Mouse (Mus musculus): ENCODE results near the gene Vwce. TPM values are rescaled to one million over a fixed set of nuclear protein-coding genes. Genes with fewer than 3 reads are reported as not detected.

Gene Vwce
- total and polyA plus RNA-seq, 2 experiments from 2014 or later, result 0.88 to 1.7 TPM

GRCm38 (mm10) chr19:10605293-10605900 lies 28.6 kb upstream of the Vwce start, which contains the start of the genes Ddb1 and Tkfc:
Gene Ddb1, plus strand, starts transcription at chr19:10605327.
Gene Tkfc, minus strand, starts transcription at chr19:10605654.
- TF ChIP-seq CTCF (IDR thresholded peaks at IDR 0.05; ENCODE audit: low read depth), result peak; percentile 82
- ATAC-seq (peak; percentile 96), DNase-seq (peak; percentile 99)
- Histone ChIP-seq H3K4me2 (ENCODE audit: low read depth) (peak within 1 kb of the TSS; percentile 73), H3K36me3 (ENCODE audit: insufficient read depth) (peaks cover 23% of the 10 kb centered on the region), H3K27ac (ENCODE audit: low read depth, low read length) (peak within 1 kb of the TSS; percentile 91), H3K9me3 (ENCODE audit: low read length) (no peaks in the 10 kb centered on the region), H3K27me3 (ENCODE audit: insufficient read depth, low read length) (no peaks in the 10 kb centered on the region), H3K4me3 (ENCODE audit: low read depth, low read length) (peak within 1 kb of the TSS; percentile 93), H3K9ac (peak within 1 kb of the TSS; percentile 93), H3K4me1 (ENCODE audit: insufficient read depth) (peaks cover 14% of the 10 kb centered on the region)
- 2% methylated on average over 49 of the region's 49 CpGs for WGBS

- DNase-seq (peak; percentile 3), ATAC-seq (no peak)
- 7% methylated on average over 20 of the region's 20 CpGs for WGBS
- Histone ChIP-seq H3K36me3 (ENCODE audit: insufficient read depth) (peaks cover 30% of the 10 kb centered on the region), H3K4me1 (ENCODE audit: insufficient read depth) (peaks cover 14% of the 10 kb centered on the region), H3K9me3 (ENCODE audit: low read length) (no peaks in the 10 kb centered on the region), H3K9ac (peak overlapping the region; percentile 93), H3K4me3 (ENCODE audit: low read depth, low read length) (peak overlapping the region; percentile 93), H3K27me3 (ENCODE audit: insufficient read depth, low read length) (no peaks in the 10 kb centered on the region), H3K27ac (ENCODE audit: low read depth, low read length) (peak overlapping the region; percentile 89), H3K4me2 (ENCODE audit: low read depth) (peak overlapping the region; percentile 73)
- no peak for TF ChIP-seq CTCF (IDR thresholded peaks at IDR 0.05; ENCODE audit: low read depth)
These were observed 28.0 kb upstream of the Vwce start for GRCm38 (mm10) chr19:10605901-10606622.

- DNase-seq (no peak), ATAC-seq (no peak)
- Histone ChIP-seq H3K9me3 (ENCODE audit: low read length) (no peaks in the 10 kb centered on the region), H3K4me3 (ENCODE audit: low read depth, low read length) (no peak overlapping the region), H3K4me2 (ENCODE audit: low read depth) (no peak overlapping the region), H3K4me1 (ENCODE audit: insufficient read depth) (peaks cover 14% of the 10 kb centered on the region), H3K9ac (no peak overlapping the region), H3K27me3 (ENCODE audit: insufficient read depth, low read length) (no peaks in the 10 kb centered on the region), H3K27ac (ENCODE audit: low read depth, low read length) (no peak overlapping the region), H3K36me3 (ENCODE audit: insufficient read depth) (peaks cover 55% of the 10 kb centered on the region)
- no peak for TF ChIP-seq CTCF (IDR thresholded peaks at IDR 0.05; ENCODE audit: low read depth)
- WGBS, result 83% methylated on average over 5 of the region's 5 CpGs
These were observed 25.3 kb upstream of the Vwce start for GRCm38 (mm10) chr19:10608573-10609240.

GRCm38 (mm10) chr19:10634872-10635318 lies 882 bp downstream of the Vwce start:
- no peak for TF ChIP-seq CTCF (IDR thresholded peaks at IDR 0.05; ENCODE audit: low read depth)
- peak; percentile 95 for ATAC-seq
- Histone ChIP-seq H3K4me1 (ENCODE audit: insufficient read depth) (peaks cover 9% of the 10 kb centered on the region; the same call in 1 of the 2 replicates), H3K27me3 (ENCODE audit: insufficient read depth, low read length) (no peaks in the 10 kb centered on the region), H3K27ac (ENCODE audit: low read depth, low read length) (0 out of 2 replicates have a peak overlapping the region, but pooled peaks have one; percentile 2), H3K36me3 (ENCODE audit: insufficient read depth) (peaks cover 10% of the 10 kb centered on the region), H3K4me3 (ENCODE audit: low read depth, low read length) (peak overlapping the region; percentile 37), H3K9me3 (ENCODE audit: low read length) (no peaks in the 10 kb centered on the region), H3K9ac (peak overlapping the region; percentile 54), H3K4me2 (ENCODE audit: low read depth) (peak overlapping the region; percentile 92)
- WGBS, result 3% methylated on average over 21 of the region's 21 CpGs
- DNase-seq, result peak; percentile 77

- Histone ChIP-seq H3K4me2 (ENCODE audit: low read depth) (no peak overlapping the region), H3K27ac (ENCODE audit: low read depth, low read length) (no peak overlapping the region), H3K36me3 (ENCODE audit: insufficient read depth) (no peaks in the 10 kb centered on the region), H3K4me3 (ENCODE audit: low read depth, low read length) (no peak overlapping the region), H3K9ac (no peak overlapping the region), H3K27me3 (ENCODE audit: insufficient read depth, low read length) (no peaks in the 10 kb centered on the region), H3K4me1 (ENCODE audit: insufficient read depth) (peaks cover 9% of the 10 kb centered on the region; the same call in 1 of the 2 replicates), H3K9me3 (ENCODE audit: low read length) (no peaks in the 10 kb centered on the region)
- ATAC-seq (no peak), DNase-seq (no peak)
- WGBS, result 67% methylated on average over 7 of the region's 7 CpGs
- TF ChIP-seq CTCF (IDR thresholded peaks at IDR 0.05; ENCODE audit: low read depth), result no peak
These were observed 3.8 kb downstream of the Vwce start for GRCm38 (mm10) chr19:10637840-10638239.

GRCm38 (mm10) chr19:10640080-10640479 lies 6.1 kb downstream of the Vwce start:
- 21% methylated on average over 5 of the region's 5 CpGs for WGBS
- DNase-seq (no peak), ATAC-seq (peak; percentile 57)
- no peak overlapping the region for H3K9ac ChIP-seq
- H3K4me2 ChIP-seq (ENCODE audit: low read depth), result no peak overlapping the region
- TF ChIP-seq CTCF (IDR thresholded peaks at IDR 0.05; ENCODE audit: low read depth), result no peak
- H3K9me3 ChIP-seq (ENCODE audit: low read length), result no peaks in the 10 kb centered on the region
- H3K27ac ChIP-seq (ENCODE audit: low read depth, low read length), result no peak overlapping the region
- no peaks in the 10 kb centered on the region for H3K27me3 ChIP-seq (ENCODE audit: insufficient read depth, low read length)
- no peaks in the 10 kb centered on the region for H3K36me3 ChIP-seq (ENCODE audit: insufficient read depth)
- H3K4me1 ChIP-seq (ENCODE audit: insufficient read depth), result peaks cover 3% of the 10 kb centered on the region; the same call in 1 of the 2 replicates
- H3K4me3 ChIP-seq (ENCODE audit: low read depth, low read length), result no peak overlapping the region

All from forebrain, postnatal 0 days (tissue).